Mouse (Mus musculus) WW6 (cell line): Measurements from ENCODE around the gene Rab44.
A peak's percentile ranks its signal among the peaks of the same experiment; 100 is the strongest.
"Not testable (repeated sequence)": the region's sequence is repeated elsewhere in the genome, so short reads cannot be mapped to it uniquely, and the experiment has no call there.

ENCODE experiments used
- DNase-seq: peaks from one replicate; pipeline ENCODE4 v3.0.0-alpha.2; 2013; ENCODE audit warnings: low read depth, low spot score

The Rab44 gene

GRCm38 (mm10) chr17:29090776-29091175 is 23.2 kb upstream of the Rab44 start, which contains the start of gene Cdkn1a:
Cdkn1a (plus strand) TSS chr17:29090976.
- DNase-seq = no peak

- no peak for DNase-seq
Measured at GRCm38 (mm10) chr17:29091348-29091944, 22.5 kb upstream of the Rab44 start.

- DNase-seq = no peak
Measured at GRCm38 (mm10) chr17:29092497-29092896, 21.4 kb upstream of the Rab44 start.

- DNase-seq = peak; percentile 94
Measured at GRCm38 (mm10) chr17:29093110-29093952, 20.6 kb upstream of the Rab44 start.

GRCm38 (mm10) chr17:29093961-29094309 is 20.0 kb upstream of the Rab44 start:
- DNase-seq = no peak

- DNase-seq = no peak
Measured at GRCm38 (mm10) chr17:29094310-29095181, 19.4 kb upstream of the Rab44 start.

GRCm38 (mm10) chr17:29095201-29095733 is 18.7 kb upstream of the Rab44 start:
- no peak for DNase-seq

GRCm38 (mm10) chr17:29096245-29096644 is 17.7 kb upstream of the Rab44 start:
- DNase-seq = no peak

GRCm38 (mm10) chr17:29096851-29097561 is 16.9 kb upstream of the Rab44 start:
- no peak for DNase-seq

GRCm38 (mm10) chr17:29098291-29098690 is 15.7 kb upstream of the Rab44 start:
- DNase-seq = no peak

- DNase-seq = no peak
Measured at GRCm38 (mm10) chr17:29099076-29099475, 14.9 kb upstream of the Rab44 start.

- DNase-seq = no peak
Measured at GRCm38 (mm10) chr17:29100627-29101026, 13.3 kb upstream of the Rab44 start.

GRCm38 (mm10) chr17:29110356-29110755 is 3.6 kb upstream of the Rab44 start:
- DNase-seq = not testable (repeated sequence)

- DNase-seq = no peak
Measured at GRCm38 (mm10) chr17:29111332-29111731, 2.6 kb upstream of the Rab44 start.

- DNase-seq = no peak
Measured at GRCm38 (mm10) chr17:29116023-29116422, 2.1 kb downstream of the Rab44 start.

GRCm38 (mm10) chr17:29117006-29117648 is 3.2 kb downstream of the Rab44 start:
- DNase-seq = no peak

- DNase-seq = no peak
Measured at GRCm38 (mm10) chr17:29118057-29118456, 4.1 kb downstream of the Rab44 start.

- no peak for DNase-seq
Measured at GRCm38 (mm10) chr17:29120666-29121065, 6.7 kb downstream of the Rab44 start.

GRCm38 (mm10) chr17:29122817-29123216 is 8.9 kb downstream of the Rab44 start:
- DNase-seq = no peak

GRCm38 (mm10) chr17:29123578-29124174 is 9.7 kb downstream of the Rab44 start:
- DNase-seq = no peak
